Mouse (Mus musculus) testis, postnatal 10 days (tissue): Measurements from ENCODE around the gene Stk16.

Experiments
- DNase-seq: peaks from one replicate; pipeline ENCODE4 v3.0.0; 2021; ENCODE audit warnings: low spot score

The Stk16 gene

DNA sequence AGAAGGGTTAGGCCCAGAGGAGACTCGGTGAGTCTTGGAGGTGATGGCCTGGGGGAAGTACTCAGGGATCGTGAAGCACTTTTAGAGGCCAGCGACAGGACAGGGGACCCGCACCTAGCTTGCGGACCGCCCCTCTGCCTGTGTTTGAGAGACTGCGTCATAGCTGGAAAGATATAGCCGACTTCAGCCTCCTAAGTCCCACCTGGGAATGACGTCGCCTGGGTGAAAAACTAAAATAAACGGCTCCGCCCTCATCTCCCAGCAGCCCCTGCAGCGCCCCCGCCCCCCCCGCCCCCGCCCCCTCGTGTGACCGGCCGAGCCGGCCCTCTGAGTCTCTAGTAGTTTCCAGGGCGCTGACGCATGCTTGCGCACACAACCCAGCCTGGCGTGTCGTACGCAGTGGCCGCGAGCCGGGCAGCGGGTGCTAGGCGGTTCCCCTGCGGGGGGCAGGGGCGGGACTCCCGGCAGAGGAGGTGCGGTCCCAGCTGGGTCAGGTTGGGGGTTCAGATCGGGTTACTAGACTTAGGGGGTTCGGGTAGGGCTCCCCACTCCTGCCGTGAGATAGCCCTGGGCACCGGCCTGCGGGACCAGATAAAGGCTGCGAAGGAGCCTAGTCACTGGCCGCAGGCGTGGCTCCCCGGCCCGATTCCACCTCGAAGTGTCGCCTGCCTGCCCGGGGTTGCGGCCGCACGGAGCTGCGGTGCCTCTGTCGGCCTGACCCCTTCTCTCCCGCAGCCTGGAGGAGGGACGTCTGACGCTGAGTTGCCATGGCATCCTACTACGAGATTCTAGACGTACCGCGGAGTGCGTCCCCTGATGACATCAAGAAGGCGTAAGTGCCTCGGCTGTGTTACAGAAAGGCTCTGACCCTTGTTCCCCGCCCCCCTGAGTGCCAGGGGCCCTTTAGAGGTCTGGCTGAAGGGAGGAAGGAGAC, 25.7 kb downstream of the Stk16 start, which contains the start of gene Dnajb2:
Gene Dnajb2 (plus strand): TSS at position 290 of the 934 bp plus-strand sequence.
- peak; percentile 83 for DNase-seq

DNA sequence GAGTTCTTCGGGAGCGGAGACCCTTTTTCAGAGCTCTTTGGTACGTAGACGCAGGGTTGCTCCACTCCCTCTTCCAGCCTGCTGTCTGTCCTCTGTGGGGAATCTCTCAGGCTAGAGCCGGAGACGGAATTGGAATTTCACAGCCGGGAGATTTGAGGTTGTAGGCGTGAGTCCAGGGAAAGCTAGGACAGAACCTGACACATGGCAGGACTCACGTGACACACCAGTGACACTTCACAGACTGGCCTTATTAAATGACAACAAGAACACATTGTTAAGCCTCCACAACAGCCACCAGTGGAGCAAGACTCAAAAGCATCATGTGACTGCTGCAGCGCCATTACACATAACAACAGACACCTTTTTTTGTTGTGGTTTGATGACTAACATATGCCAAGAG, 29.0 kb downstream of the Stk16 start:
- no peak for DNase-seq

DNA sequence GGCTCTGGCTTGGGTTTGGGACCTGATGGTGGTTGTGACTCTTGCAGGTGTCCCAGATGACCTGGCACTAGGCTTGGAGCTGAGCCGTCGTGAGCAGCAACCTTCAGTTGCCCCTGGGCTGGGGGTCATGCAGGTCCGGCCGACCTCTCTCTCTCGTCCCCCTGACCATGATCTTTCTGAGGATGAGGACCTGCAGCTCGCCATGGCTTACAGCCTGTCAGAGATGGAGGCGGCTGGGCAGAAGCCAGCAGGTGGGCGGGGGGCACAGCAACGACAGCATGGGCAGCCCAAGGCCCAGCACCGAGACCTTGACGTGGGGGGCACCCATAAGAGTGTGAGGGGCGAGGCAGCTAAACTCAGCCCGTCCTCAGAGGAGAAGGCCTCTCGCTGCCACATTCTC, 32.8 kb downstream of the Stk16 start:
- no peak for DNase-seq

DNA sequence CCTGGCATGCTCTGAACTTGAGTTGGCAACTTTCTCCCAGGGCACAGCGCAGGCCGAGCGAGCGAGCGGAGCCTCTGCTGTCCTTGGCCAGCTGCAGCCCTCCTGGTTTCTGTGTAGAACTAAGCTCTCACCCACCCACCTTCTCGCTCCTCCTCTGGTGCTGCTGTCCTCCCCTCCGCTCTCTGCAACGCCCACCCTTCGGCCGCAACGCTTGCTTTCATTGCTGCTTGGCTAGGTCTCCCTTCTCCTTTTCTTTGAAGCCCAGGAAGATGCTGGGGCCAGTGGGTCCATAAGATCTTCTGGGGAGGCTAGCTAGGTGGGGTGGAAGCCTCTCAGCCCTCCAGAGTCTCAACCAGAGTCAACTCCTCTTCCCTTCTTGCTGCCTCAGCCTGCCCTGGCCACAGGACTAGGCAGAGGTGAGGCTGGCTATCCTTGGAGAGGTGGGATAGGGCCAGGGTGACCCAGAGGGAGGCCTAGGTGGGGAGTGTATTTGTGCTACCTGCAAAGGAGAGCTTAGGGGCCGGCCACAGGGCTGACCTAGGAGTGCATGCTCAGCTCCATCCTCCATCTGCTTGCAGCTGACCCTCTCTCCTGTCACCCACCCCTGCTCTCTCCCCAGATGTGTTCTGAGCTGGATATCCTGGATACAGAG, 33.7 kb downstream of the Stk16 start:
- peak; percentile 38 for DNase-seq

- no peak for DNase-seq
Measured at GRCm38 (mm10) chr1:75244836-75245235, 34.2 kb downstream of the Stk16 start.

DNA sequence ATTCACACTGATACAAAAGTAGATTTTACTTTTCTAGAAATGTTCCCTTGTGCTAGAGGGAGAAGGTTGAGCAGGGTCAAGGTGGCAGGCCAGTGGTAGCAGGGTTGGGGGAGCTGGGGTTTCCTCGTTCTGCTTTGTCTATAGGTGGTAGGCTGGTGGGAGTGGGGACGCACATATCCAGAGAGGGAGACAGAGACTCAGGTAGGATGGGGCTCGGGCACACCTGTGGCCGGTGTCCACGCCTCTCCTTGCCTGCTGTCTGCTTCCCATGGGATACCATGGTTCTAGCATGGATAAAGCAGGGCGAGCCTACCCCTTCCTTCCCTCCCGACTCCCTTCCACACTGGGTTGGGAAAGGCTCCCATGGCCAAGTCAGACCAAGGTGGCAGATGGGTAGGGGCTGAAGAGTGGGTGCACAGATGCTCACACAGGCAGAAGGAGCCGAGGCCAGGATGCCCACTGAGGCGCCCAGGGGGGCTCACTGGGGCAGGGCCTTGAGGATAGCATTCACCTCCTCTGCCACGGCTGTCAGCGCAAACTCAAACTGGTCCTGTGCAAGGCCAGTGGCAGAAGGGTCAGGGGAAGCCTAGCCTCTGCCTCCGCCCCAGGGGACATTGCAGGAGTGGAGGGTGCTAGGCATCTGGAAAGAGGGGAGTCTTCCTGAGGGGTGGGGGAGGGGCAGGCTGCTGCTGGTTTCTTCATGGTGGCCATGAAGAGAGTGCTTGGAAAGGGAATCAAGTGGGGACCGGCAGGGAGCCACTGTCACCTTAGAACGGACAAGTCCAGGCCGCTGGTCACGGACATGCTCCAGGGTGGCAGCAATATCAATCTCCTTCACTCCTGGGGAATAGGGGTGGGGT, 36.7 kb downstream of the Stk16 start:
- no peak for DNase-seq

GRCm38 (mm10) chr1:75248041-75248772, 37.6 kb downstream of the Stk16 start:
- no peak for DNase-seq

- no peak for DNase-seq
Measured at GRCm38 (mm10) chr1:75250498-75250897, 39.9 kb downstream of the Stk16 start.

- peak; percentile 83 for DNase-seq
Measured at GRCm38 (mm10) chr1:75251112-75251970, 40.7 kb downstream of the Stk16 start.

GRCm38 (mm10) chr1:75252308-75252707, 41.7 kb downstream of the Stk16 start:
- no peak for DNase-seq

GRCm38 (mm10) chr1:75253029-75253428, 42.4 kb downstream of the Stk16 start:
- peak; percentile 50 for DNase-seq

DNA sequence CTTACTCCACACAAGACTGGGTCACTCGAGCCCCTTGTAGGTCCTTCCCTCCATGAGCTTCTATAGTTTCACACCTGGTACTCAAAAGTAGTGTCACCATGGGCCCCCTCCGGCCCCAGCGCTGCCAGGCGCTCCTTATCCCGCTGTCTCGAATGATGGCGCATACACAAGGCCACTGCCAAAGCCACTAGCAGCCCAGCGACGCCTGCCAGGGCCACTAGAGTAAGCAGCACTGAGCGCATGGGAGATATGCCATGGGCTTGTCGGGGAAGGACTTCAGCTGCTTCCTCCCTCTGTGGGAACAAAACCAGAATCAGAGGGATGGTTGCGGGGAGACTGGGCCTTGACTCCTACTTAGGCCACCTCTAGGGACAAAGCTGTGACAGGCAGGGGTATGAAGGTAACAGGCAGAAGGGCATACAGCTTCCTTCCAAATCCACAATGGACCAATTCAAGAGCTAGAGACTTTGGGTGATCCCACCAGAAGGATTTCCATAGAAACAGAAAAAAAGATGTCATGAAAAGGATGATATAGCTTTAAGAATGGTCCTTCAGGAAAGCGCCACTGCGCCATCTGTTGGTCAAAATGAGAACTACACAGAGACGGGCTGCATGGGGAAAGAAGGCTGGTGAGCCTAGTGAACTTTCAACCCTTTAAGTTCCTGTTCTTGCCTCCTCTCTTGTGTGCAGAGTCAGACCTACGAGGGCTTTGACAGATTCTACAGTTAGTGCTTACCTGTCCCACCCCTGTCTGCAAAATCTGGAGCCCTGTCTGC, 43.4 kb downstream of the Stk16 start:
- DNase-seq, result peak; percentile 92

DNA sequence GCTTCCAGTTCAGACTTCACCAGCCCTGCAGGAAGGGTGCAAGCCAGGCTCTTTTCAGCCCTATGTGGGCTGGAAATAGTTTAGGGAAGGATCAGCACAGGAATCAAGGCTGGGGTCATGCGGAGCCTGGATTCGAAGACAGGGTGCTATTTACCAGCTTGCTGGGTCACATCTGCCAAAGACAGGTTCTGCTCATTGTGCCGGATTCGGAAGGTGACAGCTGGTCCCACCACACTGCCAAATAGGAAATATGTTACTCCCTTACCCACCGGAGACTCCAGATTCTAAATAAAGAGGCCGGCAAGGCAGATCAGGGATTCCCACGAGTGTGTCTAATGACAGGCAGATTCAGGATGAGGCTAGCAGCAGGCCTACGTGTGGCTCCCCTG, 44.0 kb downstream of the Stk16 start:
- DNase-seq, result no peak

DNA sequence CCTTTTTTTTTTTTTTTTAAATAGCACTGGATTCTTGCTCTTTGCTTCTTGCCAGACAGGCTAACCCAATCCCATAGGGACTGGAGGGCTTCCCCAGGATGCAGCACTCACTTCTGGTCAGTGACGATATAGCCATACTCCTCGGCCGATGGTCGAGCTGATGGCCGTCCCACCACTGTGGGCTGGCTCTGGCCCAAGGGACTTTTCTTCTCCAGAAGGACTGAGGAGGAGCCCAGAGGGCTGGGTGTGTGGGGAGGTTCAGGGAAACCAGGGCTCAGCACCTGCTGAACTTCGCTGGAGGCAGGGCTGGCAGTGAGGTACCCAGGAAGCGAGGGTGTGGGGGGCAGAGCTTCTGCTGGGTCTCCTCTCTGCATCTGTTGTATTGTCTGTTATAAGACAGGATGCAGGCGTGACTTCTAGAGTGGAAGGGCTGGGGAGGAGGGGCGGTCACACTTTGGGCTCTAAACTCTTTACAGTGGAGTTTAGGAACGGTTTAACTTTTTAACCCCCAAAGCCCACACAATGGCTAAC, 44.9 kb downstream of the Stk16 start:
- peak; percentile 49 for DNase-seq

- no peak for DNase-seq
Measured at GRCm38 (mm10) chr1:75261278-75261677, 50.6 kb downstream of the Stk16 start.

DNA sequence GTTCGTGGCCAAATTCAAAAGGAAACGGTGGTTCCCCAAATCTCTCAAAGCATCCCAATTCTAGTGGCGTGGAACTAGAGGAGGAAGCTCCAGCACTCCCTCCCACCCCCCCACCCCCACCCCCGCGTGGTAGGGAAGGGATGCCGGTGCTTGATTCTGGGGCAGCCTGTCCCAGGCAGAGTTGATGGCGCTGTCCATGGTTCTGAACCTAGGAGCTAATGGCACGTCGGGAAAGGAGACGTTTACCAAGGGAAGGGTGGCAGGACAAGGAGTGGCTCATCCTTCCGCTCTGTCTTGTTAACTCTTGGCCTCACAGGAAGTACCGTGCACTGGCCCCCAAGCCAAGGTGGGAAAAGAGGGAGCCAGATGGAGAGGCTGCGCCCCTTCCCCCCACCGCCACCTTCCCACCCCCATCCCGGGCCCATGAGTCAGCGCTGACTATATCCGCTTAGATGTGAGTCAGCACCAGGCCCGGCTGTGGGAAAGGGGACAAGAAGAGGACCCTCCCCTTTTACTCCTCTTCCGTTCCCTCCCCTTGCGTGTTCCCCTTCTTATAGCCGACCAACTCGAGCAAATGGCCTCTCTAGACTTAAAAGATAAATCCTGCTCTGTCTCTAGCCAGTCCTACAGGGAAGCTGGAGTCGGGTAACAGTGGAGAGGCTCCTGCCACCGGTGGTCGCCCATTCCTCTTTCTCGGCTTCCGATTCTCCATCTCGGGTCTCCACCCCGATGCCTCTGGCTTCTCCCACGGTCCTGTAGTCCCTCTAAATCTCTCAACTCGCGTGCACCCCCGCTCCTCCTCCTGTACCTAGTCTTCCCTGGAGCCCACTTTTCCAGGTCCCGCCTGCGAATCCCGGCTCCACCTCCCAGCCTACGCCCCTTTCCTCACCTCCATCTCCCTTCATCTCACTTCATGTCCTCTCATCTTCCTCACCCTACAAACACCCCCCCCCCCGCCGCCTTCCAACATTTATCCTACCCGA, 52.6 kb downstream of the Stk16 start:
- DNase-seq, result peak; percentile 89

GRCm38 (mm10) chr1:75264091-75264880, 53.6 kb downstream of the Stk16 start, which contains the start of gene Ptprn:
Ptprn (minus strand) TSS chr1:75264502.
- DNase-seq, result no peak
